Mouse (Mus musculus) kidney, postnatal 10 days (tissue): ENCODE data around the gene Tsks.
A peak's percentile ranks its signal among the peaks of the same experiment; 100 is the strongest.

ENCODE experiments used
- DNase-seq: peaks from one replicate; pipeline ENCODE4 v3.0.0; 2021; ENCODE audit warnings: mixed read lengths

Tsks gene

DNA sequence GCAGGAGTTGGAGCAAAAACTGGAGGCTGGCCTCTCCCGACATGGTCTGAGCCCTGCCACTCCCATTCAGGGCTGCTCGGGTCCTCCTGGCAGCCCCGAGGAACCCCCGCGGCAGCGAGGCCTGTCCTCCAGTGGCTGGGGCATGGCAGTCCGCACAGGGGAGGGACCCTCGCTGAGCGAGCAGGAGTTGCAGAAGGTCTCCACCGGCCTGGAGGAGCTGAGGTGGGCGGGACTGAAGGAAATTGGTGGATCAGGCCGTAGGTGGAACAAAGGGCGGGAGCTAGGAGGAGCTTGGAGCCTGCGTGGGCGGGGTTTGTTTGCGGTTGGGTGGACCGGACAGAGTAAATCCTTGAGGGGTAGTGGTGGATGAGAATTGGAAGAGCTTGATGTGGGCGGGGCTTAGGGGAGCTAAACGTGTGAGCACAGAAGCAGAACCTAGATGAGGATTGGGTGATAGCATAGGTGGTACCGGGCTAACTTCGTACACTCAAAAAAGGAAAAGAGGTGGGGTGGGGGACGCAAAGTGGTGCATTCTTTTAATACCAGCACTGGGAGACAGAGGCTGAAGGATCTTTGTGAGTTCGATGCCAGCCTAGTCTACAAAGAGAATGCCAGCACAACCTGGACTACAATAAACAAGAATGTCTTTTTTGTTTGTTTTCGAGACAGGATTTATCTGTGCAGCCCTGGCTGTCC is 9.8 kb downstream of the Tsks start:
- DNase-seq, result peak; percentile 97

DNA sequence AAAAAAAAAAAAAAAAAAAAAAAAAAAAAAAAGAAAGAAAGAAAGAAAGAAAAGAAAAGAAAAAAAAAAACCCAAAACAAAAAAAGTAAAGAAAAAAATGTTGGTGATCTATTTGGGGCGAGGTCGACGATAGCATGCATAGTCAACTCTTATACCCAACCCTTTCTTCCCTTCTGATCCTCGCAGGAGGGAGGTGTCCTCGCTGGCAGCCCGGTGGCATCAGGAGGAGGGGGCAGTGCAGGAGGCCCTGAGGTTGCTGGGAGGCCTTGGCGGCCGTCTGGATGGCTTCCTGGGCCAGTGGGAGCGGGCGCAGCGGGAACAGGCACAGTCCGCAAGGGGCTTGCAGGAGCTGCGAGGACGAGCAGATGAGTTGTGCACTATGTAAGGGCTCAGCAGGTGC is 10.6 kb downstream of the Tsks start:
- peak; percentile 13 for DNase-seq

- peak; percentile 8 for DNase-seq
Observed at GRCm38 (mm10) chr7:44954091-44954885, 11.3 kb downstream of the Tsks start.

DNA sequence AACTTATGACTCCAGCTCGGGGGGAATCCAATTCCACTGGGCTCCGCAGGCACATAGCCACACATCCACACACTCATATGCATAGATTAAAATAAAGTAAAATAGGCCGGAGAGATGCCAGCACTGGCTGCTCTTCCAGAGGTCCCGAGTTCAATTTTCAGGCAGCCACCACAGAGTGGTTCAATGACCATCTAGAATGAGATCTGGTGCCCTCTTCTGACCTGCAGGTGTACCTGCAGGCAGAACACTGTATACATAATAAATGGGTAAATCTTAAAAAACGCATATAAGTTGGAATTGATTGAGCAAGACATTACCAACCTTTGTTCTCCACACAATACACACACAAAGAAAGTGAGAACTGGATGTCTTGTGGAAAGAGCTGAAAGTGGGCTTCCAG is 12.6 kb downstream of the Tsks start:
- peak; percentile 21 for DNase-seq

- peak; percentile 8 for DNase-seq
Observed at GRCm38 (mm10) chr7:44956266-44956665, 13.3 kb downstream of the Tsks start.

- DNase-seq, result peak; percentile 44
Observed at GRCm38 (mm10) chr7:44957183-44957835, 14.3 kb downstream of the Tsks start.

GRCm38 (mm10) chr7:44958208-44958607 is 15.2 kb downstream of the Tsks start:
- DNase-seq, result peak; percentile 72

- no peak for DNase-seq
Observed at GRCm38 (mm10) chr7:44959281-44959680, 16.3 kb downstream of the Tsks start.

DNA sequence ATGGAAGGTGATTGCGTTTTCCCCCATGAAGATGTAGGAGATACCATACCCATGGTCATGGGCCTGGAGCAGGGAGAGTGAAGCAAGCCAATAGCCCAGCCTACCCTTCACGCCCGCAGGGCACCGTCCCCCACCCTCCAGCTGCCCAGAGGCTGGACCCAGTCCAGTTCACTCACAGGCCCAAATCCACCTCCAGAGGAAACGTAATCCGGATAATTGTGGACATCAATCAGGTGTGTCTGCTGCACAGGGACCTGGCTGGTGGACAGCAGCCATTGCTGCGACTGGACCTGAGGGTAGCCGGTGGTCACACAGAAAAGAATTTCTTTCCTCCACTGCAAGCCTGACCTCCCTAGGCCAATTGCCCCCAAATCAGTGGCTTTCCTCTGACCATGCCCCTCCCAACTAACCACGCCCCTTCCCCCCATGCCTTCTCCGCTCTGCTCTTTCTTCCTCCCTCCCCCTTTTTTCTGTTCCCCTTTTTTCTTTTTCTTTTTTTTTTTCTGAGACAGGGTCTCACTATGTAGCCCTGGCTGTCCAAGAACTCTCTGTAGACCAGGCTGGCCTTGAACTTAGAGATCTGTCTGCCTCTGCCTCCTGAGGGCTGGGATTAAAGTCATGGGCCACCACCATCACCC is 17.0 kb downstream of the Tsks start:
- DNase-seq, result no peak

DNA sequence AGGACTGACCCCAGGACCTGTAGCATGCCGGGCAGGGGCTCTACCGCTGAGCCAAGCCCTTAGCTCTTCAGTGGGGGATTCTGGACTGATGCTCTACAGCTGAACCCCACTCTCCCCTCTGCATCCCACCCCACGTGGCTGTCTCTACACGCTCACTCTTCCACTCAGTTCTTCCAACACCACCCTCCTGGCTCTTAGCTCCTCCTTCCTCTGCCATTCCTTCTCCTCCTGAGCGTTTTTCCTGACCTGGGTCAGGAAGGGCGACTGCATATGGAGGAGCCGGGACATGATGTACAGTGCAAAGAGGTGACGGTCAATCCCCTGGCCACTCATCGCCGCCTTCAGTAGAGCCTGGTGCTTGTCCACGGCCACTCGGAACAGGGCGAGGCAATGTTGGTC is 17.5 kb downstream of the Tsks start:
- no peak for DNase-seq

- DNase-seq, result peak; percentile 4
Observed at GRCm38 (mm10) chr7:44962337-44962736, 19.3 kb downstream of the Tsks start.

DNA sequence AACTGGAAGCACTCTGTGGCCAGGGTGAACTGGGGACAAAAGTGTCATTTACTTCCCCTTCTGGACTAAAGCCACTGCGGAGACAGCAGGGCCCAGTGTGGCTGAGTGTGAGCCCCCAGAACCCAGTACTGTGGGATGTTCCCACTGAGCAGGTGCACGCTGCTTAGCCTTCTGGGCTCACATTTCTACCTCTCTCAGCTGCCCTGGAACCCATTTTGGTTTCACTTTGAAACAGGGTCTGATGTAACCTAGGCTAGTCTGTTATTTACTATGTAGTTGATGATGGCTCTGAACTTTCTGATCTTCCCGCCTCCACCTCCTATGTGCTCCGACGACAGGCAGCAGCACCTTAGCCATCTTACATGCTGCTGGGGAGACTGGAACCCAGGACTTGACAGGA is 19.8 kb downstream of the Tsks start:
- DNase-seq, result peak; percentile 4

DNA sequence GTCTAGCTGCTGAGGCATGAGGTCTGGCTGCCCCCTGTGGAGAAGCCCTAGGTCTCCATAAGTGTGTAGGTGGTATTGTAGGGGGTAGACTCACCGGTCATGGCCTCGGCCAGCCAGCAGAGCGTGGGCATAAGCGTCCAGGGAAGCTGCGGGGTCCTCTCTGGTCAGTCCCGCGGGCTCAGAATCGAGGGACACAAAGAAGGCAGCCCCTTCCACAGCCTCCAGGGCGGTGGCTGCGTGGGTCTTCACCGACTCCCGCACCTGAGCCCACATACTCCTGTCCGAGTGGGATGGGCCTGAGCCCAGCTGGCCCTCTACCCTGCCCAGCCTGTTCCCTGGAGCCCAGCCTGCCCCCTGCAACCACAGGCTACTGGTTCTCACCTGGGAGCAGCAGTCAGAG is 22.0 kb downstream of the Tsks start:
- no peak for DNase-seq

DNA sequence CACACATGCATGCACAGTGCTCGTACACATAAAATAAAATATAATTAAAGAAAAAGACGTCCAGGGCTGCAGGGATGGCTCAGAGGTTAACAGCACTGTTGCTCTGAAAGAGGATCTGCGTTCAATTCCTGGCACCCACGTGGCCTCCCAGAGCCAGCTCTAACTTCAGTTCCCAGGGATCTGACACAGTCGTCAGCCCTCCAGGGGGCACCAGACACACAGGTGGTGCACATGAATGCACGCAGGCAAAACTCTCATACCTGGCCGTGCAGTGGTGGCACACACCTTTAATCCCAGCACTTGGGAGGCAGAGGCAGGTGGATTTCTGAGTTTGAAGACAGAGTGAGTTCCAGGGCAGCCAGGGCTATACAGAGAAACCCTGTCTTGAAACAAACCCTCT is 23.0 kb downstream of the Tsks start:
- DNase-seq, result no peak

GRCm38 (mm10) chr7:44966638-44967037 is 23.6 kb downstream of the Tsks start:
- DNase-seq, result no peak

DNA sequence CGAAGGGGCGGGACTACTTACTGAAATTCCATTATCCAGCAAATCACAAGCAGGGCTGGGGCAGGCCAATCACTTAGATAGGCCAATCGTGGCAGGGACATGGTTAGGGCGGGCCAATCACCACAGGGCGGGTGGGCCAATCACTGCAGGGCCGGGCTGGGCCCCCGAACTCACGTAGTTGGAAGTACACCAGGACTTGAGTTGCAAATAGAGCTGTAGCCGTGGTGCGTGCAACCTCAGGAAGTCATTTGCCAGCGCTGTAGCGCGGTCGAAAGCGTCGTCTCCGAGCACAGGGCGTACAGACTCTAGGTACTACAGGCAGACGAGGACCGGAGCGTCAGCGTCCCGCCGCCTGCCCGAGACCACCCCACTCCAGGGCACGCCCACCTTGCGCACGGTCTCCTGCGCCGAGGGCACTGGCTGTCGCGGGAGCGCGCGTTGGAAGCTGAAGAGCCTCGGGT is 27.3 kb downstream of the Tsks start:
- peak; percentile 92 for DNase-seq

GRCm38 (mm10) chr7:44971142-44971541 is 28.1 kb downstream of the Tsks start:
- no peak for DNase-seq

DNA sequence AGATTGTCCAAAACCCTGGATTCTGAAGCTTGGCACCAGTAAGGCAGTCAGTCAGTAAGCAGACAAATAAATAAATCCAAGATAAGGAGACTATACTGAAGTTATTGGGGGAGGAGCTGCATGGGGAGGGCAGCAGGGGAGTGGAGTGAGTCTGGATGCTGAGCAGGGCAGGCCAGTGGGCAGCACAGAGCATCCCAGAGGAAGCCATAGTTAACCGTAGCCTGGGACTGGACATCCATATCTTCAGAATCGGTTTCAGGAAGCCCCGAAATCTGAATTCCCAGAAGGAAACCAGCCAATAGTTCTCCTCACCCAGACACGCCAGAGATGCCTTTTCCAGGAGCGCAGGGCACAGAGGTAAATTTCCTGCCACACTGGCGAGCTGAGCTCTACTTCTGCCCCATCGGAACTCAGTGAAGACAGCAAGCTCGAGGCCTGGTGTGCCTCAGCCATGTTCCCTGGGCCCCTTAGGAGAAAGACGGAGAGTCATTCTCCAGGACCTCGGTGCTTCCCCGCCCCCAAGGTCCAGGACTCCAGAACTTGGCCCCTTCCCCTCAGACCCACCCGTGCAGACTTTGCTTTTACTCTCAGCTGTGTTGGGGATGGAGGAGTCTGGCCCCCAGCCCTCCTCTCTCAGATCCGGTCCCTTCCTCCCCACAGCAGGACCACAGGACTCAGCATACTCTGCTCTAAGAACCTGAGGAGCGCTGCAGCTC is 30.6 kb downstream of the Tsks start:
- DNase-seq, result no peak

GRCm38 (mm10) chr7:44974383-44975116 is 31.5 kb downstream of the Tsks start, which contains the start of gene Cpt1c:
Gene Cpt1c (minus strand): TSS chr7:44974851.
- peak; percentile 88 for DNase-seq

- DNase-seq, result no peak
Observed at GRCm38 (mm10) chr7:44975117-44975419, 32.1 kb downstream of the Tsks start.

DNA sequence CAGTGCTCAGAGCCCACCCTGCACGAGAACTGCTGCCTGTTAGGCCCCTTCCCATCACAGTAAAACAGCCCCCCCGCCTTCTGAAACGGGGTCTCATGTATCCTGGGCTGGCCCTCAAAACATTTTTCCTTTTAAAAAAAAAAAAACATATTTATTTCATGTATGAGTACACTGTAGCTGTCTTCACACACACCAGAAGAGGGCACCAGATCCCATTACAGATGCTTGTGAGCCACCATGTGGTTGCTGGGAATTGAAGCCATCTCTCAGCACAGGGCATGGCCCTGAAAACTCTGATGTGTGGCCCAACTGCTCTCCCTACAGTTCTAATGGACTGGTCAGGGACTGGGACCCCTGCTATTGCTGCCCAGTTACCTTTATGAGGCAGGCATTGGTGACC is 35.3 kb downstream of the Tsks start:
- no peak for DNase-seq

DNA sequence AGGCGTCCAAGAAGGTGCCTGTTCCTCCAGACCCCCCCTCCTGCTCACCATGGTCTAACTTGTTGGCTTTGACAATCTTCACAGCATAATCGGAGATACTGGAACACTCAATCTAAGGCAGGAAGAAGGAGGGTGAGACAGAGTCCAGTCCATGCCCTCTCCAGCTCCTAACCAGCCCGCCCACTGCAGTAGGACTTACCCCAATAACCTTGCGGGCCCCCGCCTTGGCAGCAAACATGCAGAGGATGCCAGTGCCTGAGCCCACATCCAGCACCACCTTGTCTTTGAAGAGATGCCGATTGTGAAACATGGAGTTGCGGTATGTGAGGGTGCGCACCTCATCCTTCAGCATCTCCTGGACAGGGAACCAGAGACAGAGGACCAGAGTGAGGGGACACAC is 38.5 kb downstream of the Tsks start:
- no peak for DNase-seq
